Mouse (Mus musculus) liver, adult 2 months (tissue): ENCODE results near the gene Rab11fip3.

Experiments
- CTCF ChIP-seq: fragments of 200-500 bp; IDR thresholded peaks from 2 replicates; pipeline ENCODE4 v1.5.1; 2011; ENCODE audit warnings: low read depth, low read length, control low read depth
- POLR2A ChIP-seq: fragments of 200-500 bp; IDR thresholded peaks from 2 replicates; pipeline ENCODE4 v1.6.1; 2011; ENCODE audit warnings: low read length, control low read depth; ENCODE audit not compliant: insufficient read depth; ENCODE audit errors: extremely low read depth

DNA sequence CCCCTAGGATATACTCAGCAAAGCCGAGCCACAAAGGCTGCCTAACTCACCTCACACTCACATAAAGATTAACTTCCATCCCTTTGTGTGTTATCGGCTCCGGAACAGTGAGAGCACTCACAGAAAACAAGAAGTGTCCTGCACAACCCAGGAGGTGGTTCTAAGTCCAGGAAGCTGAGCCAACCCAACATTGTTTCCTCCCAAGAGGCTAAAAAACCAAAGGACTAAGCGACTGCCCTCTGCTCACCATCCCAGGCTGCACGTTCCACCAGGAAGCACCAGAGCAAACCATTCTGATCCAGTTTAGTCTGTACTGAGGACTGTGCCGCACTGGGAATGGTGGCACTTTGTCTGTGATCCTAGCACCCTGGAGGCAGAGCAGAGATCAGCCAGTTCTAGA lies 4.4 kb downstream of the Rab11fip3 start:
- no peak for TF ChIP-seq CTCF
- TF ChIP-seq POLR2A = no peak
